Mouse (Mus musculus) yolk sac, embryonic 10.5 days (tissue): Measurements from ENCODE around the gene 4930507D05Rik.
A peak's percentile ranks its signal among the peaks of the same experiment; 100 is the strongest.
"Not testable (repeated sequence)": the region's sequence is repeated elsewhere in the genome, so short reads cannot be mapped to it uniquely, and the experiment has no call there.

Experiments used
- DNase-seq: peaks from one replicate; pipeline ENCODE4 v3.0.0-alpha.2; 2017; ENCODE audit warnings: low spot score

4930507D05Rik gene

GRCm38 (mm10) chr10:62449364-62450279 lies at the start of gene 4930507D05Rik, which contains the start of gene Supv3l1:
TSS of gene 4930507D05Rik (plus strand) at chr10:62449489.
TSS of gene Supv3l1 (minus strand) at chr10:62449738.
- DNase-seq = peak; percentile 91

GRCm38 (mm10) chr10:62401641-62402111 lies 47.6 kb upstream of the 4930507D05Rik start:
- DNase-seq = no peak

GRCm38 (mm10) chr10:62404901-62405300 lies 44.4 kb upstream of the 4930507D05Rik start:
- DNase-seq = no peak

GRCm38 (mm10) chr10:62410943-62411342 lies 38.3 kb upstream of the 4930507D05Rik start:
- DNase-seq = no peak

- DNase-seq = no peak
Measured at GRCm38 (mm10) chr10:62411431-62412410, 37.6 kb upstream of the 4930507D05Rik start.

GRCm38 (mm10) chr10:62412906-62413605 lies 36.2 kb upstream of the 4930507D05Rik start:
- DNase-seq = peak; percentile 88

- DNase-seq = peak; percentile 90
Measured at GRCm38 (mm10) chr10:62413606-62413982, 35.7 kb upstream of the 4930507D05Rik start.

GRCm38 (mm10) chr10:62418831-62419356 lies 30.4 kb upstream of the 4930507D05Rik start:
- no peak for DNase-seq

GRCm38 (mm10) chr10:62419422-62419821 lies 29.9 kb upstream of the 4930507D05Rik start:
- DNase-seq = no peak

- no peak for DNase-seq
Measured at GRCm38 (mm10) chr10:62420399-62420798, 28.9 kb upstream of the 4930507D05Rik start.

- DNase-seq = no peak
Measured at GRCm38 (mm10) chr10:62421127-62421526, 28.2 kb upstream of the 4930507D05Rik start.

- peak; percentile 86 for DNase-seq
Measured at GRCm38 (mm10) chr10:62422255-62422654, 27.0 kb upstream of the 4930507D05Rik start, which contains the start of gene Hkdc1. TSS of gene Hkdc1 (minus strand) at chr10:62422491.

- peak; percentile 48 for DNase-seq
Measured at GRCm38 (mm10) chr10:62425081-62425871, 24.0 kb upstream of the 4930507D05Rik start.

GRCm38 (mm10) chr10:62430427-62430826 lies 18.9 kb upstream of the 4930507D05Rik start:
- no peak for DNase-seq

GRCm38 (mm10) chr10:62450280-62450640 lies 971 bp downstream of the 4930507D05Rik start:
- DNase-seq = no peak

- not testable (repeated sequence) for DNase-seq
Measured at GRCm38 (mm10) chr10:62452001-62452400, 2.7 kb downstream of the 4930507D05Rik start.

GRCm38 (mm10) chr10:62461321-62461720 lies 12.0 kb downstream of the 4930507D05Rik start:
- no peak for DNase-seq

- no peak for DNase-seq
Measured at GRCm38 (mm10) chr10:62469736-62470135, 20.4 kb downstream of the 4930507D05Rik start.

- no peak for DNase-seq
Measured at GRCm38 (mm10) chr10:62471105-62471504, 21.8 kb downstream of the 4930507D05Rik start.

- DNase-seq = no peak
Measured at GRCm38 (mm10) chr10:62474944-62475343, 25.7 kb downstream of the 4930507D05Rik start.
